Mouse (Mus musculus) splenic B cell, adult 2 months (primary cell): Measurements from ENCODE around the gene Disp1.

Experiments
- DNase-seq: peaks from one replicate; pipeline ENCODE4 v3.0.0-alpha.2; 2011; ENCODE audit warnings: low read depth, low spot score
- H3K27me3 ChIP-seq: 2 replicates; pipeline ENCODE4 v1.6.1; 2012; ENCODE audit warnings: mild to moderate bottlenecking, low read length, moderate library complexity, mixed read lengths; ENCODE audit not compliant: control insufficient read depth, poor library complexity, insufficient read depth, severe bottlenecking
- H3K36me3 ChIP-seq: 2 replicates; pipeline ENCODE4 v1.6.1; 2012; ENCODE audit warnings: mild to moderate bottlenecking, low read length, moderate library complexity, mixed read lengths; ENCODE audit not compliant: control insufficient read depth, poor library complexity, insufficient read depth, severe bottlenecking

The Disp1 gene

GRCm38 (mm10) chr1:183082436-183082835 lies 138.9 kb downstream of the Disp1 start:
- no peak for DNase-seq
- H3K36me3 ChIP-seq = no peaks in the 10 kb centered on the region; the same call in 1 of the 2 replicates
- H3K27me3 ChIP-seq = no peaks in the 10 kb centered on the region

DNA sequence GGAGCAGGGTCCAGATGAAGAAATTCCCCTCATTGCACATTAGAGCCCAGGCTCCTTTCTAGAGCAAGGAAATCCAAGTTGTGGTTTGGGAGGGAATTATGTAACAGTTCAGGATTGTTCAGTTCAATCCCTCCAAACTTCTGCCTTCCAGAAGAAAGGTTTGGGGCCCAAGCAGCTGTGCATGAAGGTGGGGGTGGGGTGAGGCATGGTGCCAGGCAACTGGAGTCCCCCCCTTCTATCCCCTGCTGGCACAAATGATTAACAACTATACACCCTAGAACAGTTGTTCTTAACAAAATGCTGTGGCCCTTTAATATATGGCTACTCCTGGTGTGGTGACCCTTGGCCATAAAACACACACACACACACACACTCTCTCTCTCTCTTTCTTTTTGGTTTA lies 140.2 kb downstream of the Disp1 start:
- Histone ChIP-seq H3K36me3 (no peaks in the 10 kb centered on the region; the same call in 1 of the 2 replicates), H3K27me3 (no peaks in the 10 kb centered on the region)
- DNase-seq = no peak

DNA sequence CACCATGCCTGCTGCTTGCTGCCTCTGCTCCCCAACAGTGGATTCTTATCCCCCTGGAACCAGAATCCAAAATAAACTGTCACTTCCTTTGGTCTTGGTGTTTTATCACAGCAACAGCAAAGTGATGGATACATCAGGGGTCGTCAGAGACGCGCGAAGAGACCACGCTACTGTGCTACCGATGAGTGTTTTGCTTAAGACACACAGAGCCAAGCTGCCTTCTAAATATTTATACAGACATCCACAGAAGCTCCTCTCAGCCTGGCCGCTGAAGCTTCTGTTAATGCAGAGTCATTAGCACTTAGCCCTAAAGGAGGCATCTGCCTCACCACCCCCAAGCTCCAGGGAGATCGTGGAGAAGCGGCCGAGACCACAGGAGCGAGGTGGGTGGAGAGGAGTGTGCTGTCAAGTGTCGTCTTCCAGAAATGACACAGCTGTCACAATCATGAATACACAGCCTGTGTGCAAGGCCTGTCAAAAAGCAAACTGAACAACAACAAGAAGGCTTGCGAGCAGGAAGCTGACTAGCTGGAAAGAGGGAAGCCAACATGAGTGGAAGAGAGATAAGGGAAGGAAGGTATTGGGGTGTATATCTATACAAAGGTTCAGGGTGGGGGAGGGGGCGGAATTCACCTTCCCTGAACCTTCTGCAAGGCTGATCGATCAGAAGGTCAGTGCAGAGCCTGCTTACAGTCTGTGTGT lies 146.1 kb downstream of the Disp1 start:
- Histone ChIP-seq H3K27me3 (no peaks in the 10 kb centered on the region), H3K36me3 (no peaks in the 10 kb centered on the region)
- DNase-seq = no peak

GRCm38 (mm10) chr1:183072263-183073050 lies 148.9 kb downstream of the Disp1 start:
- no peak for DNase-seq
- H3K27me3 ChIP-seq = no peaks in the 10 kb centered on the region
- no peaks in the 10 kb centered on the region for H3K36me3 ChIP-seq

DNA sequence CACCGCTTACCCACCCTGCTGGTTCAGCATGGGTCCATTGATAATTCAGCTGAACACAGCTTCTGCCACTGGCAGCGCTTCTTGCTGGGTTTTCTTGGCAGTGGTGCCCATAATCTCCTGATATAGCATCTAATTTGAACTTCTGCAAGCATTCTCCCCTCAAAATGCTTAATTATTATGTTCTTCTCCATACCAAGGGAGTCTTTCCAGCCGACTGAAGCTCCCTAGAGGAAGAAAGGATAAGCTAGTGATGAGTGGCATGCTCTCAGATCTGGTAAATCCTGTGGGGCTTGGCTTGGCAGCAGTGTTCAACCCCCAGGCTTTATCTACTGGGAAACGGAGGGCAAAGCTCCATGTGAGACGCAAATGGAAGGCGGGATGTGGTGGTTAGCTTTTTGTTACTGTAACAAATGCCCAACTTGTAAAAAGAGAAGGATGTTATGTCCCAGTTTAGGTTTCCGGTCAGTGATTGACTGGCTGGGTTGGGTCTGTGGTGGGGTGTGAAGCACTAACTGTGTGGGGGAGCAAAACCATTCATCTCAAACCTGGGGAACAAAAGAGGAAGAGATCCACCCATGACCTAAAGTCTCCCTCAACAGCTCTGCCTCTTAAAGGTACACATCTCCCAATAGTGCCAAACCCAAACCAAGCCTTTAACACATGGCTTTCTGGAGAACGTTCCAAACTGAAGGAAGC lies 151.2 kb downstream of the Disp1 start:
- H3K27me3 ChIP-seq = no peaks in the 10 kb centered on the region
- H3K36me3 ChIP-seq = no peaks in the 10 kb centered on the region
- no peak for DNase-seq

- H3K27me3 ChIP-seq = no peaks in the 10 kb centered on the region
- DNase-seq = no peak
- no peaks in the 10 kb centered on the region for H3K36me3 ChIP-seq
Measured at GRCm38 (mm10) chr1:183067807-183068206, 153.5 kb downstream of the Disp1 start.

DNA sequence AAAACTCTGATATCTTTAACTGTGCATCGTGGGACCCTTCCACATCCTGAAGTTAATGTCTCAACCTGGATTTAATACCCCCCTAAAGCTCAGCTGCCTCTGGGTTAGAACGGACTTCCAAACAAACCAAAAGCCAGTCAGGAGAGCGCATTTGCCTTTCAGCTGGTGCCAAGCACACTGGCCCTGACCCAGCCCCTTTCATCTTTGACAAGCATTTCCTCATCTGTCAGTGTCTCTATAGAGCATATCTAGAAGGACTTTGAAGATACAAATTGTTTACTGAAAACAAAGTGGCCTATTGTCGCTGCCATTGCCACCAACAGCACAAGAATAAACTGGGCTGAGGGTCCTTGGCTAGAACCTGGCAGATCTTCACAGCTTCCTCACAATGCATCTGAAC lies 154.3 kb downstream of the Disp1 start:
- H3K27me3 ChIP-seq = no peaks in the 10 kb centered on the region
- no peak for DNase-seq
- H3K36me3 ChIP-seq = no peaks in the 10 kb centered on the region

- Histone ChIP-seq H3K36me3 (no peaks in the 10 kb centered on the region), H3K27me3 (no peaks in the 10 kb centered on the region)
- no peak for DNase-seq
Measured at GRCm38 (mm10) chr1:183060611-183061010, 160.7 kb downstream of the Disp1 start.

DNA sequence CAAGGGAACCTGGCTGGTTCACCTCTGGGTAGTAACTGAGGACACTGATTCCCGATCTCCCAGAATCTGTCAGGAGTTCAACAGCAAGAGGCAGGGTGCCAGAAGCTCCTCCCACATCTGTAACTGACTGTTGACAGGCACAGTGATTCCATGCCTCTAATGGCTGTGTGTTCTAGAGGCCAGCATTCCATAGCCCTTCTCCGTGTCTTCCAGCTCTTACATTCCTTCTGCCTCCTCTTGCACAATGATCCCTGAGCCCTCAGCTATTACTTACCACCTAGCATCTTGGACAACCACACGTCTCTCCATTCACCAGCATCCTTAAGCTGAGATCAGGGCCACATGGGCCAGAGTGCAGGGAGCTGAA lies 165.1 kb downstream of the Disp1 start:
- no peak for DNase-seq
- no peaks in the 10 kb centered on the region for H3K36me3 ChIP-seq
- H3K27me3 ChIP-seq = no peaks in the 10 kb centered on the region

DNA sequence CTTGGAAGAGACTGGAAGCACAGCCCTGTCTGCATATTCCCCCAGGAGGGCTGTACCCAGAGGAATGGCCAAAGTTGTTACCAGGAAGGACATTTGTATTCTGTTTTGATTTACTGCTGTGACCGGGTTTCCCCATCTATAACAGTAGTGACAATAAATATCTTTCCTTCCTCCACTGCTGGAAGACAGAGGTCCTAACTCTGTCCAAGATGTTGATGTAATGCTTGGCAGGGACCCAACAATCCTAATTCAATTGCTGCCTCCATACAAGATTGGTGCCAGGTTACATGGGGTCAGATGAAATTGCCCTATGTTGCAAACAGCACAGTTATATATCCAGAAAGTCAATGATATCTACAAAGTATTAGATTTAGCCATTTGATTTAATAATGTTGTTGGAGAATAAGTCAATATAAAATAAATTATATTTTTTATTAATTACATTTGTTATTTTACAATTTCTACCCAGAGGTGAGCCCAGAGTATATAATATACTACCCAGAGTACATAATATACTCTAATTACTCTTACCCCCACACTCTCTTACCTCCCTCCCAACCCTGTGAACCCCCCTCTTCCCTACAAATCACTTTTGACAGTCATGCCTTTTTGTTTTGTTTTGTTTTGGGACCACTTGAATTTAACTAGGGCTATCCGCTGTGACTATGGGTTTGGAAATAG lies 165.6 kb downstream of the Disp1 start:
- no peaks in the 10 kb centered on the region for H3K36me3 ChIP-seq
- DNase-seq = no peak
- H3K27me3 ChIP-seq = no peaks in the 10 kb centered on the region

DNA sequence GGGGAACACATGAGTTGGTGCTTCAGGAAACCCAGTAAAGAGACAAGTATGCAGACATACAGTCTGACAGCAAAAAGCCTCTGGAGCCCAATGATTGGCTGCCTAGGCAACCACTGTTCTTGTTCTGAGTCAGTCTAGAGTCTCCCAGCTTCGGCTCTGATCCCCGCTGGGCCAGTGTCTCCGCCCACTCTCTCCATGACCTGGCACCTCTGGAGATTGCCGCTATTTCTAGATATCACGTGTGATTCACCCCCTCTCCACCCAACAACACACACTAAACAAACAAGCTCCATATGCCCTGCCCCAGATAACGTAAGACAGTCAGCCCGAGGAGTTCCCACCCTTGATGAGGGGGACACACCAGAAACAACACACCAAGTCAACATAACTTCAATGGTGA lies 168.7 kb downstream of the Disp1 start:
- no peaks in the 10 kb centered on the region for H3K27me3 ChIP-seq
- no peak for DNase-seq
- H3K36me3 ChIP-seq = no peaks in the 10 kb centered on the region

- DNase-seq = no peak
- Histone ChIP-seq H3K27me3 (no peaks in the 10 kb centered on the region), H3K36me3 (no peaks in the 10 kb centered on the region)
Measured at GRCm38 (mm10) chr1:183049295-183049694, 172.0 kb downstream of the Disp1 start.

DNA sequence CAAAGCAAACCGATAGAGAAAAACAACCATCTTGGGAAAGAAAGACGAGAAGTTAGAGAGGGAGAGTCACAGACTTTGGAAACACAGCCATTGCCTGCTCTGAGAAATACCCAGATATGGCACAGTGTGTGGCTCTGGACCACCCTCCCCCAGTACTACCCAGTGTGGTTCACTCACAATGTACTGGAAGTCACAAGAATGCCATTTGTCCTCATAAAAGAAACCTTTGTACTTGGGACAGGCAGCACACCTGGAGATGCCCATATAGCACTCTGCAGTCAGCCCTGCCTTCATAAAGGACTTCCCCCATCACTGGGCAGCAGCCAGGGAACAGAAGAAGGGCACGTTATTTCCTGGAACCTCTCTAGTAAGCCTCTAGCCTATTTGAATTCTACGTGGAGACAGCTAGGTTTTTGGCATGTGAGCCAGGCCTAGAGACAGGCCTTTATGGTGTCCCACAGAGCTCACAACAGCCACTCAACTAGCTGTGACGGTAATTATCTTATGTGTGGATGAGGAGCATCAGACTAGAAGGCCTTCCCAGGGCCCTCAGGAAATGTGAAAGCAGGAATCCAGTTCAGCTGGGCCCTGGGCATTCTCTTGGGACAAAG lies 173.3 kb downstream of the Disp1 start:
- Histone ChIP-seq H3K36me3 (no peaks in the 10 kb centered on the region), H3K27me3 (no peaks in the 10 kb centered on the region)
- no peak for DNase-seq

DNA sequence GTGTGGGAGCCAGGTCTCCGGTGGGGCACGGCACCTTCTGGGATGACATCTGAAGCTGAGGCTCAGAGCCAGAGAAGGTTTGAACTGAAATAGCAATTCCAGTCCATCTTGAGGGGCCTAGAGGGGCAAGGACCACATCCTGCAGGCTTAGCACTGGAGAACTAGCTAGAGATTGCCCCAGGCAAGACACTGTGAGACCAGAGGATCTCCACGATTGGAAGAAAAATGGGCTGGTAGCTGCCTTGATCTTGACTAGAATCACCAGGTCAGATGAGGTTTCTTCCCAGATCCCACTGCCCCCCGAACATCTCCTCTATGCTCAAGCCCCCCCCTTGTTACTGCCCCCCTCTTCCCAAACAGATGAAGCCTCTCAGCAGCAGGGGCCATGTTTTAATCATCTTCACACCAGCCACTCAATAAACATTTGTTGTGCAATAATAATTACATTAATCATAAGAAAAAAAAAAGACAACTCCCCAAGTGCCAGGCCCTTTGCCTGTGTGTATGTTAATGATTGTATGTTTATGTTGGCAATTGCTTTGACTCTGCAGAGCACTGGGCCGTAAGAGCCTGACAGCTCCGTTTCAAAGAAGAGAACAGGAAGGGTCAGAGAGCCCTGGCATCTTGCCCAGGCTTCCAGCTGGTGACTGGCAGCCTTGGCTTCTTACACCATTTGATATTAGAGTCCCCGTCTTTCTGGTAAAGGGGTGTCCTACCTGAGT lies 174.0 kb downstream of the Disp1 start:
- no peak for DNase-seq
- Histone ChIP-seq H3K27me3 (no peaks in the 10 kb centered on the region), H3K36me3 (no peaks in the 10 kb centered on the region)
